Mouse (Mus musculus) midbrain, embryonic 14.5 days (tissue): Measurements from ENCODE around the gene Fgf23. TPM values are rescaled to one million over a fixed set of nuclear protein-coding genes. Genes with fewer than 3 reads are reported as not detected.

Source experiments
- ATAC-seq: fragments of 200-750 bp; cut with Nextera tagmentation; 2 replicates; pipeline ENCODE4 v1.8.0; 2017; ENCODE audit warnings: moderate number of reproducible peaks, moderate library complexity; ENCODE audit not compliant: low FRiP score, low TSS enrichment
- DNase-seq: peaks from one replicate; pipeline ENCODE4 v3.0.0-alpha.2; 2015
- H3K27ac ChIP-seq: fragments of 300-500 bp; sonication (generic); replicated peaks from 2 replicates; pipeline ENCODE4 v1.5.1; 2014; ENCODE audit warnings: mild to moderate bottlenecking, low read depth, low read length, moderate library complexity
- H3K27me3 ChIP-seq: fragments of 300-500 bp; sonication (generic); 2 replicates; pipeline ENCODE4 v1.6.1; 2014; ENCODE audit warnings: low read length, control low read depth, mixed read lengths; ENCODE audit not compliant: control insufficient read depth, insufficient read depth
- H3K36me3 ChIP-seq: fragments of 300-500 bp; sonication (generic); 2 replicates; pipeline ENCODE4 v1.6.1; 2014; ENCODE audit warnings: low read length, control low read depth; ENCODE audit not compliant: control insufficient read depth, insufficient read depth
- H3K4me1 ChIP-seq: fragments of 300-500 bp; sonication (generic); 2 replicates; pipeline ENCODE4 v1.6.1; 2014; ENCODE audit warnings: mild to moderate bottlenecking, antibody characterized with exemption, low read length, control low read depth; ENCODE audit not compliant: control insufficient read depth, insufficient read depth
- H3K4me2 ChIP-seq: fragments of 300-500 bp; sonication (generic); 2 replicates; pipeline ENCODE4 v1.6.1; 2014; ENCODE audit warnings: mild to moderate bottlenecking, low read length, moderate library complexity
- H3K4me3 ChIP-seq: fragments of 300-500 bp; sonication (generic); replicated peaks from 2 replicates; pipeline ENCODE4 v1.5.1; 2014; ENCODE audit warnings: low read depth, low read length
- H3K9ac ChIP-seq: fragments of 300-500 bp; sonication (generic); replicated peaks from 2 replicates; pipeline ENCODE4 v1.6.1; 2014; ENCODE audit warnings: mild to moderate bottlenecking, low read length, moderate library complexity
- H3K9me3 ChIP-seq: fragments of 300-500 bp; sonication (generic); 2 replicates; pipeline ENCODE4 v1.6.1; 2016; ENCODE audit warnings: low read length, control low read depth, mixed read lengths; ENCODE audit not compliant: control insufficient read depth
- WGBS: fragments of 180-500 bp; shearing (Covaris S2); extraction: QIAGEN DNeasy Blood & Tissue Kit; methylation state at CpG from one replicate; pipeline ENCODE4 v1.1.7; 2014; 5-methylcytosine and 5-hydroxymethylcytosine counted together
- polyA plus RNA-seq: library from polyadenylated mRNA; unstranded; fragments of >200 nt; fragmentation: Nextera tagmentation; extraction: Ambion mirVana; gene quantifications from 2 replicates; pipeline ENCODE4 v1.2.1, GENCODE M21; 2014

Gene Fgf23
- polyA plus RNA-seq, 1 experiment from 2014 or later, result 0.18 TPM

GRCm38 (mm10) chr6:127129659-127130058 lies 57.0 kb downstream of the Fgf23 start:
- Histone ChIP-seq H3K4me2 (no peak overlapping the region), H3K9me3 (no peaks in the 10 kb centered on the region), H3K4me3 (no peak overlapping the region), H3K27ac (no peak overlapping the region), H3K27me3 (no peaks in the 10 kb centered on the region), H3K4me1 (peaks cover 10% of the 10 kb centered on the region; the same call in 1 of the 2 replicates), H3K36me3 (0 out of 2 replicates have a peak, but pooled peaks cover 3% of the 10 kb centered on the region), H3K9ac (no peak overlapping the region)
- ATAC-seq, result no peak
- WGBS, result 92% methylated on average over 14 of the region's 14 CpGs
- DNase-seq, result no peak

- H3K4me1 ChIP-seq, result peaks cover 10% of the 10 kb centered on the region; the same call in 1 of the 2 replicates
- H3K9me3 ChIP-seq, result no peaks in the 10 kb centered on the region
- no peak overlapping the region for H3K27ac ChIP-seq
- no peak overlapping the region for H3K4me2 ChIP-seq
- no peak overlapping the region for H3K9ac ChIP-seq
- DNase-seq (peak; percentile 27), ATAC-seq (no peak)
- H3K36me3 ChIP-seq, result 0 out of 2 replicates have a peak, but pooled peaks cover 3% of the 10 kb centered on the region
- no peaks in the 10 kb centered on the region for H3K27me3 ChIP-seq
- WGBS, result 50% methylated on average over 13 of the region's 13 CpGs
- H3K4me3 ChIP-seq, result no peak overlapping the region
These were observed 57.7 kb downstream of the Fgf23 start for GRCm38 (mm10) chr6:127130377-127130776.

Other genes with a start within 250 kb of the Fgf23 start
- 170 and 174 TPM in 2 replicates for gene Ndufa9, start 223.8 kb upstream of the Fgf23 start, polyA plus RNA-seq
- gene Akap3, start 219.8 kb upstream of the Fgf23 start, polyA plus RNA-seq, result 0.07 and 0.09 TPM in 2 replicates
- gene Dyrk4, start 151.1 kb upstream of the Fgf23 start, polyA plus RNA-seq, result not detected in 2 replicates
- gene Rad51ap1, start 133.3 kb upstream of the Fgf23 start, polyA plus RNA-seq, result 13.2 and 14.8 TPM in 2 replicates
- 28.6 and 34.8 TPM in 2 replicates for gene D6Wsu163e, start 132.9 kb upstream of the Fgf23 start, polyA plus RNA-seq
- gene Fgf6, start 57.3 kb upstream of the Fgf23 start, polyA plus RNA-seq, result not detected in 2 replicates
- gene Tigar, start 36.7 kb downstream of the Fgf23 start, polyA plus RNA-seq, result 5.0 and 6.5 TPM in 2 replicates
- gene Ccnd2, start 79.3 kb downstream of the Fgf23 start, polyA plus RNA-seq, result 252 and 477 TPM in 2 replicates